Comparison of ENCODE assay signal across 7 mouse cellular contexts in genomic region chr11:99132091-99132730, GRCm38 (mm10). TPM values are rescaled to one million over a fixed set of nuclear protein-coding genes. Genes with fewer than 3 reads are reported as not detected.
A peak's percentile ranks its signal among the peaks of the same experiment; 100 is the strongest.
DNase-seq lines count a peak whose midpoint lies in the region; ATAC-seq and TF ChIP-seq lines count a peak whose summit lies in the region.

No protein-coding gene starts in this region.

- 8% methylated on average over 11 of the region's 11 CpGs for WGBS in intestine, embryonic 16.5 days

- H3K9ac ChIP-seq in ES-Bruce4 (ENCODE audit: low read depth, poor library complexity, severe bottlenecking) = no peak overlapping the region
- peak overlapping the region; percentile 45; the same call in 1 of the 2 replicates for H3K9ac ChIP-seq in intestine, embryonic 16.5 days (ENCODE audit: low read depth, low read length)

- TF ChIP-seq EP300 in ES-Bruce4 (IDR thresholded peaks at IDR 0.05; ENCODE audit: insufficient read depth, low read depth, low read length) = peak; percentile 53; the same call in 1 of the 2 replicates

- H3K4me1 ChIP-seq in ES-Bruce4 (ENCODE audit: control insufficient read depth, insufficient read depth, low read length) = peaks cover 17% of the 10 kb centered on the region
- H3K4me1 ChIP-seq in intestine, embryonic 16.5 days (ENCODE audit: control insufficient read depth, insufficient read depth, low read length) = peaks cover 23% of the 10 kb centered on the region

- peak; percentile 67 for DNase-seq in ZHBTc4 (ENCODE audit: low read depth, low spot score)
- peak; percentile 47 to 80 for DNase-seq in gastrocnemius, postnatal 4 days (ENCODE audit: low spot score in 2 of 2)
- no peak for DNase-seq in thymus, postnatal 0 days (ENCODE audit: low spot score)
- DNase-seq in urinary bladder, adult 18-20 months (ENCODE audit: low spot score in 2 of 2) = no peak

- 0 out of 2 replicates have a peak overlapping the region, but pooled peaks have one; percentile 18 for H3K4me3 ChIP-seq in ES-Bruce4 (ENCODE audit: low read depth, low read length)
- H3K4me3 ChIP-seq in intestine, embryonic 16.5 days (ENCODE audit: low read length) = no peak overlapping the region

- H3K9me3 ChIP-seq in ES-Bruce4 (replicated peaks; ENCODE audit: control insufficient read depth, insufficient read depth, low read length, poor library complexity, severe bottlenecking) = no peaks in the 10 kb centered on the region
- no peaks in the 10 kb centered on the region for H3K9me3 ChIP-seq in intestine, embryonic 16.5 days (ENCODE audit: control insufficient read depth, low read length)

- no peaks in the 10 kb centered on the region for H3K36me3 ChIP-seq in ES-Bruce4 (ENCODE audit: control insufficient read depth, insufficient read depth, low read length, poor library complexity, severe bottlenecking)
- no peaks in the 10 kb centered on the region for H3K36me3 ChIP-seq in intestine, embryonic 16.5 days (ENCODE audit: control insufficient read depth, insufficient read depth, low read length)

- ATAC-seq in intestine, embryonic 16.5 days = peak; percentile 75
- 0 out of 2 replicates have a peak, but pooled peaks have one; percentile 20 for ATAC-seq in monocyte, adult 5-6 weeks (replicated peaks; ENCODE audit: insufficient number of reproducible peaks, low FRiP score, low TSS enrichment, poor library complexity, severe bottlenecking)

- no peaks in the 10 kb centered on the region for H3K27me3 ChIP-seq in ES-Bruce4 (ENCODE audit: control insufficient read depth, insufficient read depth, low read length, poor library complexity, severe bottlenecking)
- no peaks in the 10 kb centered on the region for H3K27me3 ChIP-seq in intestine, embryonic 16.5 days (replicated peaks; ENCODE audit: control insufficient read depth, insufficient read depth, low read length)

- H3K27ac ChIP-seq in ES-Bruce4 (ENCODE audit: insufficient read depth, low read length) = peak overlapping the region; percentile 29; the same call in 1 of the 2 replicates
- H3K27ac ChIP-seq in intestine, embryonic 16.5 days (ENCODE audit: low read length) = peak overlapping the region; percentile 79

- no peak for TF ChIP-seq CTCF in ES-Bruce4 (IDR thresholded peaks at IDR 0.05; ENCODE audit: low read depth, low read length)

- H3K4me2 ChIP-seq in intestine, embryonic 16.5 days (ENCODE audit: low read depth, low read length) = peak overlapping the region; percentile 39

- no peak for TF ChIP-seq POLR2A in ES-Bruce4 (IDR thresholded peaks at IDR 0.05; ENCODE audit: insufficient read depth, low read length)

RNA-seq across cellular contexts. Expression of gene Ccr7, which starts 22.7 kb away (rescaled TPM):
- polyA plus RNA-seq in ES-Bruce4 (2011; ENCODE audit: insufficient read depth, insufficient read length, low read depth, missing spikeins) = not detected in 2 replicates
- under 1 TPM; 0.12 to 0.18 TPM for total RNA-seq in gastrocnemius, postnatal 4 days (2021)
- 0.36 and 0.64 TPM in 2 replicates for polyA plus RNA-seq in intestine, embryonic 16.5 days (2015; fragmentation: Nextera tagmentation; extraction: Ambion mirVana)
- 13.3 to 31.2 TPM (median 29.2 TPM) in 3 replicates for total RNA-seq in monocyte, adult 5-6 weeks (2017)
- polyA plus RNA-seq in thymus, postnatal 0 days (2015; fragmentation: Nextera tagmentation; extraction: Ambion mirVana) = 36.2 and 37.4 TPM in 2 replicates

RNA-seq across cellular contexts. Expression of gene Tns4, which starts 43.1 kb away (rescaled TPM):
- polyA plus RNA-seq in ES-Bruce4 (2011; ENCODE audit: insufficient read depth, insufficient read length, low read depth, missing spikeins) = 12.8 and 13.9 TPM in 2 replicates
- under 1 TPM in 1 of 2 experiments, not detected in 1; 0.13 TPM for total RNA-seq in gastrocnemius, postnatal 4 days (2021)
- 0.65 and 1.3 TPM in 2 replicates for polyA plus RNA-seq in intestine, embryonic 16.5 days (2015; fragmentation: Nextera tagmentation; extraction: Ambion mirVana)
- total RNA-seq in monocyte, adult 5-6 weeks (2017) = 4.1 to 6.4 TPM (median 4.2 TPM) in 3 replicates
- 1.4 and 1.7 TPM in 2 replicates for polyA plus RNA-seq in thymus, postnatal 0 days (2015; fragmentation: Nextera tagmentation; extraction: Ambion mirVana)

Comparison
In these comparisons a context has a peak if more than half of its experiments do, and no peak if none do; other contexts are left out.
1. DNase-seq: peak in ZHBTc4 (single experiment) and gastrocnemius, postnatal 4 days (2 of 2); none in thymus, postnatal 0 days (single experiment) and urinary bladder, adult 18-20 months (0 of 2).
2. RNA of gene Ccr7, which starts 22.7 kb away (polyA plus RNA-seq): 36.2 to 37.4 TPM in thymus, postnatal 0 days; 0.36 to 0.64 TPM in intestine, embryonic 16.5 days and not detected in ES-Bruce4; every median in the first group is over 10 times any median in the second.